Mouse (Mus musculus) midbrain, embryonic 15.5 days (tissue): ENCODE results near the gene Cdc37l1. TPM values are rescaled to one million over a fixed set of nuclear protein-coding genes. Genes with fewer than 3 reads are reported as not detected.

ENCODE experiments used
- ATAC-seq: fragments of 200-750 bp; cut with Nextera tagmentation; replicated peaks from 2 replicates; pipeline ENCODE4 v1.8.0; 2017; ENCODE audit warnings: moderate TSS enrichment
- H3K27ac ChIP-seq: fragments of 300-500 bp; sonication (generic); 2 replicates; pipeline ENCODE4 v1.5.1; 2015; ENCODE audit warnings: mild to moderate bottlenecking, inconsistent platforms
- H3K27me3 ChIP-seq: fragments of 300-500 bp; sonication (generic); replicated peaks from 2 replicates; pipeline ENCODE4 v1.6.1; 2015; ENCODE audit warnings: inconsistent platforms
- H3K36me3 ChIP-seq: fragments of 300-500 bp; sonication (generic); replicated peaks from 2 replicates; pipeline ENCODE4 v1.6.1; 2015; ENCODE audit warnings: inconsistent platforms
- H3K4me1 ChIP-seq: fragments of 300-500 bp; sonication (generic); 2 replicates; pipeline ENCODE4 v1.6.1; 2015; ENCODE audit warnings: inconsistent platforms
- H3K4me2 ChIP-seq: fragments of 300-500 bp; sonication (generic); 2 replicates; pipeline ENCODE4 v1.6.1; 2015; ENCODE audit warnings: inconsistent platforms, mild to moderate bottlenecking, moderate library complexity
- H3K4me3 ChIP-seq: fragments of 300-500 bp; sonication (generic); 2 replicates; pipeline ENCODE4 v1.5.1; 2015; ENCODE audit warnings: mild to moderate bottlenecking, inconsistent platforms
- H3K9ac ChIP-seq: fragments of 300-500 bp; sonication (generic); 2 replicates; pipeline ENCODE4 v1.6.1; 2015; ENCODE audit warnings: mild to moderate bottlenecking, inconsistent platforms
- H3K9me3 ChIP-seq: fragments of 300-500 bp; sonication (generic); 2 replicates; pipeline ENCODE4 v1.6.1; 2016; ENCODE audit warnings: inconsistent platforms
- WGBS: fragments of 180-500 bp; shearing (Covaris S2); methylation state at CpG from one replicate; pipeline ENCODE4 v1.1.7; 2015; ENCODE audit warnings: mixed read lengths; 5-methylcytosine and 5-hydroxymethylcytosine counted together
- polyA plus RNA-seq: library from polyadenylated mRNA; unstranded; fragments of >200 nt; fragmentation: Nextera tagmentation; extraction: Ambion mirVana; gene quantifications from 2 replicates; pipeline ENCODE4 v1.2.1, GENCODE M21; 2015

The Cdc37l1 gene
- 49.4 and 50.8 TPM in 2 replicates for polyA plus RNA-seq

DNA sequence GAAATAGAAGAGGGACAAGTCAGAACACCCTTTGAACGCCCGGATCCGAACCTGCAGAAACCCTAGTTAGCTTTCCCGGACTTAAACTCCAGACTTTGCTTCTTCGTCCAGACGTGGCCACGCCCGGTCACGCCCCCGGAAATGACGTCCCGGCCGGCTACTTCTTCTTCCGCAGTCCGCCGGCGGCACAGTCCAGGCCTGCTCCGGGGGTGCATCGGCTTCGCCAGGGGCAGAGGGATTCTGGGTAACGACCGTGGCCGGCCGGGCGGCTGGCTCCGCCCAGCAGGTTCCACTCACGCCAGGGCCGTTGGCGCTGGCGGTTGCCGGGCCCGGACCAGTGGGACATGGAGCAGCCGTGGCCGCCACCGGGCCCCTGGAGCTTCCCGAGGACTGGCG lies at the start of gene Cdc37l1:
Cdc37l1 (plus strand) TSS at position 159 of the 396 bp plus-strand sequence.
- 0 out of 2 replicates have a peak, but pooled peaks cover 4% of the 10 kb centered on the region for H3K36me3 ChIP-seq
- 0 out of 2 replicates have a peak, but pooled peaks cover 3% of the 10 kb centered on the region for H3K27me3 ChIP-seq
- peaks cover 16% of the 10 kb centered on the region for H3K4me1 ChIP-seq
- peak within 1 kb of the TSS; percentile 88 for H3K27ac ChIP-seq
- H3K4me3 ChIP-seq: peak within 1 kb of the TSS; percentile 90
- WGBS: 0% methylated on average over 37 of the region's 37 CpGs
- H3K9me3 ChIP-seq: no peaks in the 10 kb centered on the region
- peak within 1 kb of the TSS; percentile 86 for H3K9ac ChIP-seq
- H3K4me2 ChIP-seq: peak within 1 kb of the TSS; percentile 61
- ATAC-seq: peak; percentile 96

GRCm38 (mm10) chr19:28941271-28941670 lies 48.9 kb upstream of the Cdc37l1 start:
- Histone ChIP-seq H3K27me3 (no peaks in the 10 kb centered on the region), H3K9me3 (no peaks in the 10 kb centered on the region), H3K27ac (no peak overlapping the region), H3K4me2 (no peak overlapping the region), H3K36me3 (no peaks in the 10 kb centered on the region), H3K4me3 (no peak overlapping the region), H3K9ac (no peak overlapping the region), H3K4me1 (no peaks in the 10 kb centered on the region)
- ATAC-seq: no peak
- WGBS: 76% methylated on average over 4 of the region's 4 CpGs

GRCm38 (mm10) chr19:28946782-28947181 lies 43.4 kb upstream of the Cdc37l1 start:
- no peaks in the 10 kb centered on the region for H3K27me3 ChIP-seq
- no peak overlapping the region for H3K4me3 ChIP-seq
- no peaks in the 10 kb centered on the region for H3K9me3 ChIP-seq
- no peak for ATAC-seq
- no peak overlapping the region for H3K9ac ChIP-seq
- H3K27ac ChIP-seq: no peak overlapping the region
- H3K4me1 ChIP-seq: no peaks in the 10 kb centered on the region
- 64% methylated on average over 4 of the region's 4 CpGs for WGBS
- no peaks in the 10 kb centered on the region for H3K36me3 ChIP-seq
- no peak overlapping the region for H3K4me2 ChIP-seq

GRCm38 (mm10) chr19:28947311-28947710 lies 42.8 kb upstream of the Cdc37l1 start:
- Histone ChIP-seq H3K4me2 (no peak overlapping the region), H3K27ac (no peak overlapping the region), H3K4me1 (no peaks in the 10 kb centered on the region), H3K9ac (no peak overlapping the region), H3K36me3 (no peaks in the 10 kb centered on the region), H3K4me3 (no peak overlapping the region), H3K27me3 (no peaks in the 10 kb centered on the region), H3K9me3 (no peaks in the 10 kb centered on the region)
- no peak for ATAC-seq
- 80% methylated on average over 2 of the region's 2 CpGs for WGBS

- no peak overlapping the region for H3K4me2 ChIP-seq
- WGBS: 61% methylated on average over 5 of the region's 5 CpGs
- ATAC-seq: no peak
- no peaks in the 10 kb centered on the region for H3K27me3 ChIP-seq
- no peaks in the 10 kb centered on the region for H3K9me3 ChIP-seq
- no peak overlapping the region for H3K9ac ChIP-seq
- no peak overlapping the region for H3K27ac ChIP-seq
- no peak overlapping the region for H3K4me3 ChIP-seq
- no peaks in the 10 kb centered on the region for H3K36me3 ChIP-seq
- H3K4me1 ChIP-seq: no peaks in the 10 kb centered on the region
These were observed 38.9 kb upstream of the Cdc37l1 start for GRCm38 (mm10) chr19:28951251-28951650.

GRCm38 (mm10) chr19:28963113-28963512 lies 27.0 kb upstream of the Cdc37l1 start:
- Histone ChIP-seq H3K4me1 (peaks cover 21% of the 10 kb centered on the region), H3K9me3 (no peaks in the 10 kb centered on the region), H3K4me3 (peak overlapping the region; percentile 63), H3K4me2 (peak overlapping the region; percentile 70), H3K27ac (no peak overlapping the region), H3K36me3 (no peaks in the 10 kb centered on the region), H3K27me3 (no peaks in the 10 kb centered on the region), H3K9ac (no peak overlapping the region)
- no peak for ATAC-seq
- 45% methylated on average over 3 of the region's 3 CpGs for WGBS

GRCm38 (mm10) chr19:28963513-28963841 lies 26.7 kb upstream of the Cdc37l1 start:
- peaks cover 22% of the 10 kb centered on the region for H3K4me1 ChIP-seq
- peak overlapping the region; percentile 76; the same call in 1 of the 2 replicates for H3K9ac ChIP-seq
- H3K4me2 ChIP-seq: peak overlapping the region; percentile 70
- ATAC-seq: peak; percentile 13; the same call in 1 of the 2 replicates
- H3K36me3 ChIP-seq: no peaks in the 10 kb centered on the region
- peak overlapping the region; percentile 63 for H3K4me3 ChIP-seq
- WGBS: 1% methylated on average over 4 of the region's 4 CpGs
- peak overlapping the region; percentile 82; the same call in 1 of the 2 replicates for H3K27ac ChIP-seq
- H3K9me3 ChIP-seq: no peaks in the 10 kb centered on the region
- H3K27me3 ChIP-seq: no peaks in the 10 kb centered on the region

GRCm38 (mm10) chr19:28963842-28964551 lies 26.2 kb upstream of the Cdc37l1 start, which contains the start of gene Plpp6:
Gene Plpp6, plus strand, starts transcription at chr19:28963953.
- Histone ChIP-seq H3K4me2 (peak within 1 kb of the TSS; percentile 70), H3K27me3 (no peaks in the 10 kb centered on the region), H3K4me1 (peaks cover 22% of the 10 kb centered on the region), H3K36me3 (no peaks in the 10 kb centered on the region), H3K9ac (peak within 1 kb of the TSS; percentile 76), H3K27ac (peak within 1 kb of the TSS; percentile 82), H3K4me3 (peak within 1 kb of the TSS; percentile 63), H3K9me3 (no peaks in the 10 kb centered on the region)
- WGBS: 0% methylated on average over 70 of the region's 73 CpGs
- peak; percentile 94 for ATAC-seq

- peak overlapping the region; percentile 70 for H3K4me2 ChIP-seq
- H3K4me3 ChIP-seq: peak overlapping the region; percentile 63
- 2% methylated on average over 16 of the region's 16 CpGs for WGBS
- no peaks in the 10 kb centered on the region for H3K27me3 ChIP-seq
- H3K36me3 ChIP-seq: no peaks in the 10 kb centered on the region
- peak overlapping the region; percentile 76 for H3K9ac ChIP-seq
- peak; percentile 35 for ATAC-seq
- peaks cover 22% of the 10 kb centered on the region for H3K4me1 ChIP-seq
- H3K27ac ChIP-seq: peak overlapping the region; percentile 82
- no peaks in the 10 kb centered on the region for H3K9me3 ChIP-seq
These were observed 25.6 kb upstream of the Cdc37l1 start for GRCm38 (mm10) chr19:28964552-28964903.

DNA sequence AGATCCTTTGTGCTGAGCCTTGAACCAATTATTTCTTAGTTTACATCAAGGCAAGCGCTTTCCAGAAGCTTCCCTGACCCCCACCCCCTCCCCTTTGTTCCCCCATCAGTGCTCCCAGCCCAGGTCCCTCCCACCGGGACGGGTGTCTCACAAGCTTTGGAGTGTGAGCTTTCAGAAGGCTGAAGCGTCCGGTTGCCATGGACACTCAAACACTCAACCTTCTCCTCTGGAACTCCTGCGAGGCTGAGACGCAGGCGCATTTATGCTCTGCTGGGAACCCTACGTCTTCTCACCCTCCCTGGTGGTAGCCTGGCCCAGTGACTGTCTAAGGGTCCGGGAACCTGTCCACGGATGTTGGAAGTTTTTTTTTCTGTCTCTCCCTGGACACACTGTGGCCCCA lies 22.5 kb upstream of the Cdc37l1 start, which contains the start of gene 4430402I18Rik:
4430402I18Rik (minus strand) TSS at position 149 of the 400 bp plus-strand sequence.
- Histone ChIP-seq H3K9me3 (no peaks in the 10 kb centered on the region), H3K36me3 (no peaks in the 10 kb centered on the region), H3K4me2 (peak within 1 kb of the TSS; percentile 34), H3K27ac (no peak within 1 kb of the TSS), H3K4me3 (peak within 1 kb of the TSS; percentile 11; the same call in 1 of the 2 replicates), H3K4me1 (peaks cover 22% of the 10 kb centered on the region), H3K9ac (no peak within 1 kb of the TSS), H3K27me3 (no peaks in the 10 kb centered on the region)
- 4% methylated on average over 11 of the region's 11 CpGs for WGBS
- peak; percentile 25; the same call in 1 of the 2 replicates for ATAC-seq

GRCm38 (mm10) chr19:28968178-28968577 lies 22.0 kb upstream of the Cdc37l1 start:
- Histone ChIP-seq H3K4me3 (no peak overlapping the region), H3K9ac (no peak overlapping the region), H3K4me1 (peaks cover 22% of the 10 kb centered on the region), H3K9me3 (no peaks in the 10 kb centered on the region), H3K36me3 (no peaks in the 10 kb centered on the region), H3K27me3 (no peaks in the 10 kb centered on the region), H3K27ac (no peak overlapping the region), H3K4me2 (no peak overlapping the region)
- 66% methylated on average over 4 of the region's 4 CpGs for WGBS
- no peak for ATAC-seq

DNA sequence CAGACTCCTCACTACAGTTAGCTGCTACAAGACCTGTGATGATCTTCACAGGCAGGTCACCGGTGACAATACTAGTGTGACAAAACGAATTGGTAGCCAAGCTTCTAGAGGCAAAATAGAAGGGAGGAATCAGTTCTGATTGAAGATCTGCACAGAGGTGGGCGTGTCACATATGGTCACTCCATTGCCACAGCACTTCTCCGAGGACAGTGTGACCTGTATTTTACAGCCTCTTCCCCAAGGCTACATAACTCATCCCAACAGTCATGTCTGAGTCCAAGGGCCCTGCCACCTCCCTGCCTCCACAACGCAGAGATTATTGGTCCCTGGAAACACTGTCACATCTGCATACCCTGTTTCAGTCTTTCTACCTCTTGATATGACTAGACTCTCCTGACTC lies 20.9 kb upstream of the Cdc37l1 start:
- 86% methylated on average over 5 of the region's 5 CpGs for WGBS
- Histone ChIP-seq H3K4me2 (no peak overlapping the region), H3K27ac (no peak overlapping the region), H3K9me3 (no peaks in the 10 kb centered on the region), H3K36me3 (no peaks in the 10 kb centered on the region), H3K4me1 (peaks cover 22% of the 10 kb centered on the region), H3K4me3 (no peak overlapping the region), H3K27me3 (no peaks in the 10 kb centered on the region), H3K9ac (no peak overlapping the region)
- no peak for ATAC-seq

- Histone ChIP-seq H3K27me3 (0 out of 2 replicates have a peak, but pooled peaks cover 3% of the 10 kb centered on the region), H3K36me3 (no peaks in the 10 kb centered on the region), H3K9me3 (no peaks in the 10 kb centered on the region), H3K27ac (no peak overlapping the region), H3K4me1 (peaks cover 21% of the 10 kb centered on the region), H3K9ac (no peak overlapping the region), H3K4me2 (no peak overlapping the region), H3K4me3 (no peak overlapping the region)
- 83% methylated on average over 11 of the region's 11 CpGs for WGBS
- ATAC-seq: no peak
These were observed 19.9 kb upstream of the Cdc37l1 start for GRCm38 (mm10) chr19:28970251-28970650.
